Comparison of ENCODE assay signal across 12 mouse cellular contexts in genomic region chr13:81663566-81664330, GRCm38 (mm10). TPM values are rescaled to one million over a fixed set of nuclear protein-coding genes. Genes with fewer than 3 reads are reported as not detected.
DNase-seq lines count a peak whose midpoint lies in the region; ATAC-seq and TF ChIP-seq lines count a peak whose summit lies in the region.
"Had no signal": no experiment of that assay in that cellular context is flagged by ENCODE, and none has a peak within 500 bp of the region (broad histone marks: within the 10 kb centered on the region; RNA-seq: fewer than 3 reads in every experiment).

No protein-coding gene starts in this region.

- H3K9me3 ChIP-seq in forebrain, embryonic 13.5 days (replicated peaks): no peaks in the 10 kb centered on the region
- no peaks in the 10 kb centered on the region for H3K9me3 ChIP-seq in forebrain, embryonic 11.5 days (ENCODE audit: control insufficient read depth, low read length)
- H3K9me3 ChIP-seq in midbrain, embryonic 15.5 days: no peaks in the 10 kb centered on the region
- H3K9me3 ChIP-seq in midbrain, embryonic 10.5 days (replicated peaks): no peaks in the 10 kb centered on the region
- no peaks in the 10 kb centered on the region for H3K9me3 ChIP-seq in forebrain, postnatal 0 days (ENCODE audit: low read length)
- H3K9me3 ChIP-seq: heart, embryonic 10.5 days had no signal

- H3K4me3 ChIP-seq in forebrain, embryonic 13.5 days: no peak overlapping the region
- no peak overlapping the region for H3K4me3 ChIP-seq in forebrain, embryonic 11.5 days (ENCODE audit: low read depth, low read length)
- no peak overlapping the region for H3K4me3 ChIP-seq in midbrain, embryonic 15.5 days
- no peak overlapping the region for H3K4me3 ChIP-seq in midbrain, embryonic 10.5 days
- no peak overlapping the region for H3K4me3 ChIP-seq in forebrain, postnatal 0 days (ENCODE audit: low read depth, low read length)
- H3K4me3 ChIP-seq: heart, embryonic 10.5 days had no signal

- H3K4me2 ChIP-seq in forebrain, embryonic 13.5 days: no peak overlapping the region
- no peak overlapping the region for H3K4me2 ChIP-seq in forebrain, embryonic 11.5 days (ENCODE audit: low read depth, low read length, severe bottlenecking)
- no peak overlapping the region for H3K4me2 ChIP-seq in midbrain, embryonic 15.5 days
- no peak overlapping the region for H3K4me2 ChIP-seq in forebrain, postnatal 0 days (ENCODE audit: low read depth)

- TF ChIP-seq CTCF in forebrain, postnatal 0 days (IDR thresholded peaks at IDR 0.05; ENCODE audit: low read depth): no peak

- H3K4me1 ChIP-seq in forebrain, embryonic 13.5 days: peaks cover 4% of the 10 kb centered on the region
- H3K4me1 ChIP-seq in forebrain, embryonic 11.5 days (replicated peaks; ENCODE audit: control insufficient read depth, insufficient read depth, low read length): no peaks in the 10 kb centered on the region
- H3K4me1 ChIP-seq in midbrain, embryonic 15.5 days: peaks cover 8% of the 10 kb centered on the region
- H3K4me1 ChIP-seq in midbrain, embryonic 10.5 days: peaks cover 11% of the 10 kb centered on the region
- H3K4me1 ChIP-seq in forebrain, postnatal 0 days (ENCODE audit: insufficient read depth): peaks cover 3% of the 10 kb centered on the region; the same call in 1 of the 2 replicates

- H3K27me3 ChIP-seq in forebrain, embryonic 13.5 days: no peaks in the 10 kb centered on the region
- H3K27me3 ChIP-seq in forebrain, embryonic 11.5 days (ENCODE audit: control insufficient read depth, insufficient read depth, low read length): no peaks in the 10 kb centered on the region
- no peaks in the 10 kb centered on the region for H3K27me3 ChIP-seq in midbrain, embryonic 15.5 days (replicated peaks)
- no peaks in the 10 kb centered on the region for H3K27me3 ChIP-seq in midbrain, embryonic 10.5 days (ENCODE audit: low read depth, poor library complexity, severe bottlenecking)
- H3K27me3 ChIP-seq in forebrain, postnatal 0 days (ENCODE audit: insufficient read depth, low read length): no peaks in the 10 kb centered on the region

- H3K9ac ChIP-seq in forebrain, embryonic 13.5 days: no peak overlapping the region
- no peak overlapping the region for H3K9ac ChIP-seq in forebrain, embryonic 11.5 days (ENCODE audit: low read length)
- no peak overlapping the region for H3K9ac ChIP-seq in midbrain, embryonic 15.5 days
- no peak overlapping the region for H3K9ac ChIP-seq in forebrain, postnatal 0 days

- DNase-seq in forebrain, embryonic 11.5 days (ENCODE audit: low spot score): no peak
- no peak for DNase-seq in midbrain, embryonic 10.5 days (ENCODE audit: low spot score)
- DNase-seq in forebrain, postnatal 0 days: no peak
- no peak for DNase-seq in adipocyte (ENCODE audit: low spot score)
- DNase-seq: kidney, adult 11 months; lung, adult 18-20 months; thymus, postnatal 36 days had no signal

- 81% methylated on average over 12 of the region's 12 CpGs for WGBS in forebrain, embryonic 13.5 days
- 90% methylated on average over 12 of the region's 12 CpGs for WGBS in forebrain, embryonic 11.5 days
- WGBS in midbrain, embryonic 15.5 days: 83% methylated on average over 12 of the region's 12 CpGs
- WGBS in midbrain, embryonic 10.5 days: 93% methylated on average over 12 of the region's 12 CpGs
- WGBS in forebrain, postnatal 0 days: 59% methylated on average over 12 of the region's 12 CpGs

- peaks cover 42% of the 10 kb centered on the region for H3K36me3 ChIP-seq in forebrain, embryonic 13.5 days (ENCODE audit: poor library complexity, severe bottlenecking)
- no peaks in the 10 kb centered on the region for H3K36me3 ChIP-seq in forebrain, embryonic 11.5 days (ENCODE audit: control insufficient read depth, insufficient read depth, low read length)
- H3K36me3 ChIP-seq in midbrain, embryonic 15.5 days (replicated peaks): peaks cover 12% of the 10 kb centered on the region; the same call in 1 of the 2 replicates
- peaks cover 68% of the 10 kb centered on the region for H3K36me3 ChIP-seq in midbrain, embryonic 10.5 days
- peaks cover 23% of the 10 kb centered on the region for H3K36me3 ChIP-seq in forebrain, postnatal 0 days (ENCODE audit: insufficient read depth)

- no peak overlapping the region for H3K27ac ChIP-seq in forebrain, embryonic 13.5 days
- no peak overlapping the region for H3K27ac ChIP-seq in forebrain, embryonic 11.5 days (ENCODE audit: low read depth, low read length)
- H3K27ac ChIP-seq in midbrain, embryonic 15.5 days: no peak overlapping the region
- no peak overlapping the region for H3K27ac ChIP-seq in midbrain, embryonic 10.5 days (replicated peaks)
- no peak overlapping the region for H3K27ac ChIP-seq in forebrain, postnatal 0 days (ENCODE audit: low read depth, low read length)
- H3K27ac ChIP-seq: heart, embryonic 10.5 days had no signal

- peak; percentile 77; the same call in 1 of the 2 replicates for ATAC-seq in forebrain, embryonic 13.5 days
- no peak for ATAC-seq in forebrain, embryonic 11.5 days (replicated peaks; ENCODE audit: low FRiP score)
- peak; percentile 45; the same call in 1 of the 2 replicates for ATAC-seq in midbrain, embryonic 15.5 days (replicated peaks)
- peak; percentile 51 for ATAC-seq in forebrain, postnatal 0 days
- peak; percentile 46; the same call in 1 of the 2 replicates for ATAC-seq in megakaryocyte progenitor cell, adult 5-6 weeks (replicated peaks; ENCODE audit: poor library complexity)
- ATAC-seq in megakaryocyte, adult 5-6 weeks (ENCODE audit: poor library complexity, severe bottlenecking): no peak

RNA-seq across cellular contexts. Expression of gene Lysmd3, which starts 6.3 kb away (rescaled TPM):
- 20.7 and 22.0 TPM in 2 replicates for polyA plus RNA-seq in forebrain, embryonic 13.5 days (2015; fragmentation: Nextera tagmentation; extraction: Ambion mirVana)
- polyA plus RNA-seq in forebrain, embryonic 11.5 days (2014; fragmentation: Nextera tagmentation; extraction: Ambion mirVana): 24.8 and 25.9 TPM in 2 replicates
- polyA plus RNA-seq in midbrain, embryonic 15.5 days (2015; fragmentation: Nextera tagmentation; extraction: Ambion mirVana): 17.5 and 17.9 TPM in 2 replicates
- 26.4 and 26.8 TPM in 2 replicates for polyA plus RNA-seq in midbrain, embryonic 10.5 days (2016; fragmentation: Nextera tagmentation; extraction: Ambion mirVana)
- 24.3 and 24.7 TPM in 2 replicates for total RNA-seq in forebrain, postnatal 0 days (2014; rRNA removed)
- 13.3 and 16.2 TPM in 2 replicates for polyA plus RNA-seq in forebrain, postnatal 0 days (2015; fragmentation: Nextera tagmentation; extraction: Ambion mirVana)
- total RNA-seq in megakaryocyte progenitor cell, adult 5-6 weeks (2015): 21.0 and 24.8 TPM in 2 replicates
- total RNA-seq in megakaryocyte progenitor cell, adult 5-6 weeks (2017): 13.5 and 17.7 TPM in 2 replicates
- 34.2 and 44.9 TPM in 2 replicates for total RNA-seq in megakaryocyte, adult 5-6 weeks (2015)
- total RNA-seq in megakaryocyte, adult 5-6 weeks (2017): 20.7 and 37.0 TPM in 2 replicates

RNA-seq across cellular contexts. Expression of gene Adgrv1, which starts 30.8 kb away (rescaled TPM):
- polyA plus RNA-seq in forebrain, embryonic 13.5 days (2015; fragmentation: Nextera tagmentation; extraction: Ambion mirVana): 31.3 and 36.8 TPM in 2 replicates
- 36.9 and 41.9 TPM in 2 replicates for polyA plus RNA-seq in forebrain, embryonic 11.5 days (2014; fragmentation: Nextera tagmentation; extraction: Ambion mirVana)
- polyA plus RNA-seq in midbrain, embryonic 15.5 days (2015; fragmentation: Nextera tagmentation; extraction: Ambion mirVana): 9.5 and 9.7 TPM in 2 replicates
- 47.3 and 51.2 TPM in 2 replicates for polyA plus RNA-seq in midbrain, embryonic 10.5 days (2016; fragmentation: Nextera tagmentation; extraction: Ambion mirVana)
- 10.2 and 13.5 TPM in 2 replicates for total RNA-seq in forebrain, postnatal 0 days (2014; rRNA removed)
- polyA plus RNA-seq in forebrain, postnatal 0 days (2015; fragmentation: Nextera tagmentation; extraction: Ambion mirVana): 3.9 and 6.1 TPM in 2 replicates
- not detected in 2 replicates for total RNA-seq in megakaryocyte progenitor cell, adult 5-6 weeks (2015)
- not detected in 2 replicates for total RNA-seq in megakaryocyte progenitor cell, adult 5-6 weeks (2017)
- not detected in 2 replicates for total RNA-seq in megakaryocyte, adult 5-6 weeks (2015)
- not detected in 2 replicates for total RNA-seq in megakaryocyte, adult 5-6 weeks (2017)

RNA-seq across cellular contexts. Expression of gene Polr3g, which starts 47.1 kb away (rescaled TPM):
- polyA plus RNA-seq in forebrain, embryonic 13.5 days (2015; fragmentation: Nextera tagmentation; extraction: Ambion mirVana): 6.5 and 7.7 TPM in 2 replicates
- polyA plus RNA-seq in forebrain, embryonic 11.5 days (2014; fragmentation: Nextera tagmentation; extraction: Ambion mirVana): 14.3 and 15.2 TPM in 2 replicates
- polyA plus RNA-seq in midbrain, embryonic 15.5 days (2015; fragmentation: Nextera tagmentation; extraction: Ambion mirVana): 4.9 and 5.0 TPM in 2 replicates
- polyA plus RNA-seq in midbrain, embryonic 10.5 days (2016; fragmentation: Nextera tagmentation; extraction: Ambion mirVana): 17.7 and 24.9 TPM in 2 replicates
- 2.2 and 3.0 TPM in 2 replicates for total RNA-seq in forebrain, postnatal 0 days (2014; rRNA removed)
- 2.4 and 2.5 TPM in 2 replicates for polyA plus RNA-seq in forebrain, postnatal 0 days (2015; fragmentation: Nextera tagmentation; extraction: Ambion mirVana)
- 12.6 and 17.9 TPM in 2 replicates for total RNA-seq in megakaryocyte progenitor cell, adult 5-6 weeks (2015)
- 24.9 and 34.4 TPM in 2 replicates for total RNA-seq in megakaryocyte progenitor cell, adult 5-6 weeks (2017)
- total RNA-seq in megakaryocyte, adult 5-6 weeks (2015): 3.3 and 5.4 TPM in 2 replicates
- total RNA-seq in megakaryocyte, adult 5-6 weeks (2017): 2.6 and 4.6 TPM in 2 replicates

RNA-seq across cellular contexts. Expression of gene Mblac2, which starts 47.4 kb away (rescaled TPM):
- polyA plus RNA-seq in forebrain, embryonic 13.5 days (2015; fragmentation: Nextera tagmentation; extraction: Ambion mirVana): 13.2 and 18.1 TPM in 2 replicates
- 5.9 and 6.4 TPM in 2 replicates for polyA plus RNA-seq in forebrain, embryonic 11.5 days (2014; fragmentation: Nextera tagmentation; extraction: Ambion mirVana)
- polyA plus RNA-seq in midbrain, embryonic 15.5 days (2015; fragmentation: Nextera tagmentation; extraction: Ambion mirVana): 41.0 and 42.1 TPM in 2 replicates
- 4.5 and 5.1 TPM in 2 replicates for polyA plus RNA-seq in midbrain, embryonic 10.5 days (2016; fragmentation: Nextera tagmentation; extraction: Ambion mirVana)
- total RNA-seq in forebrain, postnatal 0 days (2014; rRNA removed): 36.7 and 37.2 TPM in 2 replicates
- polyA plus RNA-seq in forebrain, postnatal 0 days (2015; fragmentation: Nextera tagmentation; extraction: Ambion mirVana): 41.4 and 51.2 TPM in 2 replicates
- total RNA-seq in megakaryocyte progenitor cell, adult 5-6 weeks (2015): 3.8 and 4.9 TPM in 2 replicates
- total RNA-seq in megakaryocyte progenitor cell, adult 5-6 weeks (2017): 2.3 and 4.1 TPM in 2 replicates
- total RNA-seq in megakaryocyte, adult 5-6 weeks (2015): 2.7 and 3.0 TPM in 2 replicates
- 2.7 and 3.0 TPM in 2 replicates for total RNA-seq in megakaryocyte, adult 5-6 weeks (2017)

Comparison
In these comparisons a context has a peak if more than half of its experiments do, and no peak if none do; other contexts are left out.
1. ATAC-seq: peak in forebrain, embryonic 13.5 days (single experiment), midbrain, embryonic 15.5 days (single experiment), forebrain, postnatal 0 days (single experiment) and megakaryocyte progenitor cell, adult 5-6 weeks (single experiment); none in forebrain, embryonic 11.5 days (single experiment) and megakaryocyte, adult 5-6 weeks (single experiment).